Mouse (Mus musculus) kidney, postnatal 0 days (tissue): Measurements from ENCODE around the gene Hmgn2. TPM values are rescaled to one million over a fixed set of nuclear protein-coding genes. Genes with fewer than 3 reads are reported as not detected.

Experiments
- ATAC-seq: fragments of 200-750 bp; cut with Nextera tagmentation; replicated peaks from 2 replicates; pipeline ENCODE4 v1.8.0; 2017; ENCODE audit warnings: low read depth, moderate number of reproducible peaks, moderate TSS enrichment, moderate library complexity; ENCODE audit not compliant: low FRiP score
- DNase-seq: peaks from one replicate; pipeline ENCODE4 v3.0.0-alpha.2; 2016; ENCODE audit warnings: low spot score
- H3K27ac ChIP-seq: fragments of 300-500 bp; sonication (generic); 2 replicates; pipeline ENCODE4 v1.5.1; 2014; ENCODE audit warnings: mild to moderate bottlenecking
- H3K27me3 ChIP-seq: fragments of 300-500 bp; sonication (generic); 2 replicates; pipeline ENCODE4 v1.6.1; 2014; ENCODE audit warnings: low read length, mixed read lengths; ENCODE audit not compliant: insufficient read depth
- H3K36me3 ChIP-seq: fragments of 300-500 bp; sonication (generic); 2 replicates; pipeline ENCODE4 v1.6.1; 2014; ENCODE audit warnings: low read length, mixed read lengths; ENCODE audit not compliant: insufficient read depth
- H3K4me1 ChIP-seq: fragments of 300-500 bp; sonication (generic); replicated peaks from 2 replicates; pipeline ENCODE4 v1.6.1; 2014; ENCODE audit warnings: antibody characterized with exemption, low read length, mixed read lengths; ENCODE audit not compliant: insufficient read depth
- H3K4me2 ChIP-seq: fragments of 300-500 bp; sonication (generic); 2 replicates; pipeline ENCODE4 v1.6.1; 2014; ENCODE audit warnings: mild to moderate bottlenecking, low read length, moderate library complexity, mixed read lengths
- H3K4me3 ChIP-seq: fragments of 300-500 bp; sonication (generic); replicated peaks from 2 replicates; pipeline ENCODE4 v1.5.1; 2014; ENCODE audit warnings: low read depth, low read length
- H3K9ac ChIP-seq: fragments of 300-500 bp; sonication (generic); 2 replicates; pipeline ENCODE4 v1.6.1; 2014; ENCODE audit warnings: low read depth, low read length
- H3K9me3 ChIP-seq: fragments of 300-500 bp; sonication (generic); replicated peaks from 2 replicates; pipeline ENCODE4 v1.6.1; 2016; ENCODE audit warnings: low read length, inconsistent platforms, mixed read lengths
- CTCF ChIP-seq: IDR thresholded peaks from 2 replicates; pipeline ENCODE4 v1.5.1; 2016; ENCODE audit warnings: antibody characterized with exemption, low read depth, mild to moderate bottlenecking, moderate library complexity
- WGBS: fragments of 180-500 bp; shearing (Covaris S2); extraction: QIAGEN DNeasy Blood & Tissue Kit; methylation state at CpG from one replicate; pipeline ENCODE4 v1.1.7; 2014; 5-methylcytosine and 5-hydroxymethylcytosine counted together
- polyA plus RNA-seq: library from polyadenylated mRNA; unstranded; fragments of >200 nt; fragmentation: Nextera tagmentation; extraction: Ambion mirVana; gene quantifications from 2 replicates; pipeline ENCODE4 v1.2.1, GENCODE M21; 2015

The Hmgn2 gene
- polyA plus RNA-seq, 1 experiment from 2014 or later = 1,962 TPM

DNA sequence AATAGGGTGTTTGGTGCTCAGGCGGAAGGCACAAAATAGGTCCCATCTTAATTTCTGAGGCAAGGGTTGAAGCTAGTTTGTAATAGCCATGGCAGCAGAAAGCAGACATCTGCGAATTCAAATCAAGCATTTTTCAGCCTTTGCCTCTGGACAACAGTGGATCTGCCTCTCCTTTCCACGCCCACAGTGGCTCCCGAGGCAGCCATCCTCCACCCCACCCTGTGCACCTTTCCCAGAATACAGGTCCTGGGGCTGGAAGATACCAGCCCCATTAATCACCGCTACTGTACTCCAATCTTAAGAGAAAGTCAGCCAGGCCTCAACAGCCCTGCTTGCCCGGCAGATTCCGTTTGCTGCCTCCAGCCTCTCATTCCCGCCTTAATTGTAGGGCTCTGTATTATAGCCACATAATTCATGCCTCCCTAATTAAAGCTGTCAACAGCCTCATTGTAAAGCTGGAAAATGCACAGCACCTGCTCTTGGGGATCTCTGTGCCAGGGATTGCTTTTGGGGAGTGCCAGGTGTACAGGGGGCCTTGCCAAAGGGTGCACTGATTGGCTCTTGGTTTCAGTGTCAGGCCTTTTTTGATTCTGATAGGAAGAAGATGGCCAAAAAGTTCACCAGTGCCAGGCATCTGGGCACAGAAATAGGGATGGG, 792 bp upstream of the Hmgn2 start:
- no peaks in the 10 kb centered on the region for H3K27me3 ChIP-seq
- H3K4me1 ChIP-seq = peaks cover 8% of the 10 kb centered on the region; the same call in 1 of the 2 replicates
- no peak for TF ChIP-seq CTCF
- ATAC-seq (no peak), DNase-seq (no peak)
- H3K27ac ChIP-seq = no peak overlapping the region
- H3K9me3 ChIP-seq = no peaks in the 10 kb centered on the region
- H3K36me3 ChIP-seq = peaks cover 18% of the 10 kb centered on the region; the same call in 1 of the 2 replicates
- peak overlapping the region; percentile 98 for H3K4me2 ChIP-seq
- no peak overlapping the region for H3K4me3 ChIP-seq
- no peak overlapping the region for H3K9ac ChIP-seq
- WGBS = 47% methylated on average over 8 of the region's 8 CpGs

DNA sequence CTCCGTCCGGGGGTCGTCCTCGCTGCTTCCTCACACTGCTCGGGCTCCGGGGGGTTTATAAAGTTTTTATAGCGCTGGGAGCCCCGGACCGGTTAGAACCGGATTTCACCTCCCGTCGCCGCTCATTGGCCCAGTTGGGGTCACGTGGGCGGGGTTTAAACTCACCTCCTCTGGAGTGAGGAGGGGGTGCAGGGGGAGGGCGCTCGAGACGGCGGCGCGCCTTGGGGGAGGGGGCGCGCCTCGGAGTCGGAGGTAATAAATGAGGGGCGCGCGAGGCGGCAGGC, 642 bp downstream of the Hmgn2 start:
- Histone ChIP-seq H3K27ac (peak overlapping the region; percentile 100), H3K4me3 (peak overlapping the region; percentile 85), H3K36me3 (peaks cover 21% of the 10 kb centered on the region; the same call in 1 of the 2 replicates), H3K9me3 (no peaks in the 10 kb centered on the region), H3K4me1 (peaks cover 8% of the 10 kb centered on the region; the same call in 1 of the 2 replicates), H3K4me2 (peak overlapping the region; percentile 98), H3K9ac (peak overlapping the region; percentile 96), H3K27me3 (no peaks in the 10 kb centered on the region)
- no peak for TF ChIP-seq CTCF
- under 1% methylated on average over 20 of the region's 29 CpGs for WGBS
- peak; percentile 88 for ATAC-seq
- DNase-seq = peak; percentile 97

DNA sequence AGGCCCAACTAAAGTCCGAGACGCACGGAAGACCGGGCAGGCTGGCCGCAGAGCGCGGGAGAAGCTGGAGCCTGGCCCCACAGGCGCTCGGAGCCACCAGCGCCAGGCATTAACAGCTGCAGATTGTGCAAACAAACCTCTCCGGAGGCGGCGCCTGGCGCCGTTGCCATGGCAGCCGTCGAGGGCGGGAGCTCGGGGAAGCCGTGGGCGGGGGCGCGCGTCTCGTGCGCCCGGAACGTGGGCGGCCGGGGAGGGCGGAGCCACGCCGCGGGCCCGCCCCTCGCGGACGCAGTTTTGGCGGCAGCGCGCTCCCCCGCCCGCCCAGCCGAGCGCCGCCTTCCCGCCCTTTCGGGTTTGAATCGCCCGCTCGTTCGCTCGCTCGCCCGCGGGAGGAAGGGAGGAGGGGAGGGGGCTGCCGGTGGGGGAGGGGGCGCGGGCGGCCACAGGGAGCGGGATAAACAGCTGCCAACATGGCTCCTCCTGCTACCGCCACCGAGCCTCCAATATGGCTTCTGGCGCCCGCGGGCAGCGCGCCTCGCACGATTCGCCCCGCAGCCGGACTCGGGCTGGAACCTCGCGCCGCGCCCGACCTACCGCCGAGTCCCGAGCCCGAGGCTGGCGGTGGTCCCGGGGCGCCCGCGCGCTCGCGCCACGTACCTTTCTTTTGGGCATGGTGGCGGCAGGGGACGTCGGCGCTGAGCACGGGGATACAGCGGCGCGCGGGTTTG, 1.1 kb downstream of the Hmgn2 start:
- H3K36me3 ChIP-seq = peaks cover 18% of the 10 kb centered on the region; the same call in 1 of the 2 replicates

DNA sequence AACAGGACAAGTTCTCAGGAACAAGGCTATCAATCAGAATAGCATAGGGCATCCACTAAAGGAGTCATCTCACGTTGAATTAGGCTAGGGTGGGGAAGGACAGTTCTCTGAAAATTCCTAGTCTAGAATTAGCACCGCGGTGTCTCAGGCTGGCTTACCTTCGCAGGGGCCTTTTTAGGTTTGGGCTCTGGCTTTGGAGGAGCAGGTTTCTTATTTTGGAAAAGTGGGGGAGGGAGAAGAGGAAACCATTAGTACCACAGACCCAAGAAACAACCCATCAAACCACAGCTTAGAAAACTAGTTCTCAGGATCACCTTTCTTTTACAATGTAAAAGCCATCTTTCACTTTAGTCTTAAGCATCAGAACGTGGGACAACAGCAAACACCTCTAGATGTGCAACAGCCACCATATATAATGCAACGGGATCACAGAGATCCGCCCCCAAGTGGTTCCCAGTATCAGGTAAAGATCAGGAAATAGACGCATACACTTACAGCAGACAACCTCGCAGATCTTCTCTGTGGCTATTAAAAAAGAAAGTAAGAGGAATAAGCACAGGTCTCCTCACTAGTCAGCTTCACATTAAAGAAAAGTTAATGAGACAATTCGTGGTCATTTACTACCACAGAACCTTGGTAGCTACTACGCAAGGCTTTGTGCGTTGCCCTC, 2.0 kb downstream of the Hmgn2 start:
- peak overlapping the region; percentile 85 for H3K4me3 ChIP-seq
- DNase-seq (no peak), ATAC-seq (no peak)
- peaks cover 8% of the 10 kb centered on the region; the same call in 1 of the 2 replicates for H3K4me1 ChIP-seq
- H3K36me3 ChIP-seq = peaks cover 18% of the 10 kb centered on the region; the same call in 1 of the 2 replicates
- peak overlapping the region; percentile 98 for H3K4me2 ChIP-seq
- WGBS = 32% methylated on average over 12 of the region's 12 CpGs
- TF ChIP-seq CTCF = no peak
- H3K27ac ChIP-seq = 0 out of 2 replicates have a peak overlapping the region, but pooled peaks have one; percentile 100
- H3K27me3 ChIP-seq = no peaks in the 10 kb centered on the region
- H3K9ac ChIP-seq = peak overlapping the region; percentile 96; the same call in 1 of the 2 replicates
- H3K9me3 ChIP-seq = no peaks in the 10 kb centered on the region

More for the DNA sequence above, 1.1 kb downstream of the Hmgn2 start:
- no peaks in the 10 kb centered on the region for H3K9me3 ChIP-seq
- peak overlapping the region; percentile 98 for H3K4me2 ChIP-seq
- peak; percentile 14; the same call in 1 of the 2 replicates for TF ChIP-seq CTCF
- DNase-seq (peak; percentile 96), ATAC-seq (peak; percentile 70)
- peak overlapping the region; percentile 100 for H3K27ac ChIP-seq
- H3K4me1 ChIP-seq = peaks cover 8% of the 10 kb centered on the region; the same call in 1 of the 2 replicates
- peak overlapping the region; percentile 85 for H3K4me3 ChIP-seq
- H3K27me3 ChIP-seq = no peaks in the 10 kb centered on the region
- WGBS = under 1% methylated on average over 85 of the region's 101 CpGs
- H3K9ac ChIP-seq = peak overlapping the region; percentile 96

DNA sequence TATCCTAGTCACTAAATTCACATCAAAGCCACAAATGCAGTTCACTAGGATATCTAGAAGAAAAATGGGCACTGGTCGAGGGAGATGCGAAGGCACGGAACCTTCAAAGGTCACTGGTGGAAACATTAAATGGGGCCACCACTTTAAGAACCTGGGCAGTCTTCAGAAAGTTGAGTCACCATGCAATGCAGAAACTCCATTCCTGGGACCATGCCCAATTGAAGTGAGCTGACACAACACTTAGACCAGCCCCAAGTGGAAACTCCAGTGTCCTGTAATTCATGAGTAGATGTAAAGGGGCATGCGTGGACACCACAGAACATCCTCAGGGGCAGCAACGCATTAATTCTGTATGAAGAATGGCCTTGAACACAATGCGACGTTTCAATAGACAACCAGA, 5.9 kb downstream of the Hmgn2 start:
- DNase-seq (no peak), ATAC-seq (no peak)
- no peak overlapping the region for H3K4me2 ChIP-seq
- H3K9me3 ChIP-seq = no peaks in the 10 kb centered on the region
- no peak overlapping the region for H3K27ac ChIP-seq
- no peaks in the 10 kb centered on the region for H3K27me3 ChIP-seq
- H3K36me3 ChIP-seq = peaks cover 18% of the 10 kb centered on the region; the same call in 1 of the 2 replicates
- no peaks in the 10 kb centered on the region for H3K4me1 ChIP-seq
- H3K9ac ChIP-seq = no peak overlapping the region
- no peak overlapping the region for H3K4me3 ChIP-seq
- TF ChIP-seq CTCF = no peak
- 85% methylated on average over 7 of the region's 7 CpGs for WGBS

DNA sequence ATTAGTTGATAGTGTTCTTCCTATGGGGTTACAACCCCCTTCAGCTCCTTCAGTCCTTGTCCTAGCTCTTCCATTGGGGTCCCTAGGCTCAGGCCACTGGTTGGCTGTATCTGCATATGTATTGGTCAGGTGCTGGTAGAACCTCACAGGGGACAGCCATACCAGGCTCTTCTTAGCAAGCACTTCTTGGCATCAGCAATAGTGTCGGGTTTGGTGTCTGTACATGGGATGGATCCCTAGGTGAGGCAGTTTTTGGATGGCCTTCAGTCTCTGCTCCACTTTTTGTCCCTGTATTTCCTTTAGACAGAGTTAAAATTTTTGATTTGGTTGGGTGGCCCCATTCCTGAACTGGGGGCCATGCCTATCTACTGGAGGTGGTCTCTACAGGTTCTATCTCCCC, 9.6 kb downstream of the Hmgn2 start:
- no peak overlapping the region for H3K4me2 ChIP-seq
- no peaks in the 10 kb centered on the region for H3K4me1 ChIP-seq
- DNase-seq = no peak
- no peak overlapping the region for H3K4me3 ChIP-seq
- TF ChIP-seq CTCF = no peak
- H3K27me3 ChIP-seq = no peaks in the 10 kb centered on the region
- H3K9me3 ChIP-seq = no peaks in the 10 kb centered on the region
- WGBS = 93% methylated on average over 1 of the region's 1 CpGs
- H3K27ac ChIP-seq = no peak overlapping the region
- no peak for ATAC-seq
- no peak overlapping the region for H3K9ac ChIP-seq
- H3K36me3 ChIP-seq = no peaks in the 10 kb centered on the region
